Mouse (Mus musculus) kidney, adult 11 months (tissue): Measurements from ENCODE around the gene Gm17581.
"Not testable (repeated sequence)": the region's sequence is repeated elsewhere in the genome, so short reads cannot be mapped to it uniquely, and the experiment has no call there.

Experiments used
- DNase-seq: peaks from one replicate; pipeline ENCODE4 v3.0.0; 2022

Gm17581 gene

GRCm38 (mm10) chr2:155735766-155736165 lies at the start of gene Gm17581:
Gene Gm17581 (minus strand): TSS chr2:155735866.
- DNase-seq = not testable (repeated sequence)

- no peak for DNase-seq
Observed at GRCm38 (mm10) chr2:155784534-155784933, 48.9 kb upstream of the Gm17581 start.

DNA sequence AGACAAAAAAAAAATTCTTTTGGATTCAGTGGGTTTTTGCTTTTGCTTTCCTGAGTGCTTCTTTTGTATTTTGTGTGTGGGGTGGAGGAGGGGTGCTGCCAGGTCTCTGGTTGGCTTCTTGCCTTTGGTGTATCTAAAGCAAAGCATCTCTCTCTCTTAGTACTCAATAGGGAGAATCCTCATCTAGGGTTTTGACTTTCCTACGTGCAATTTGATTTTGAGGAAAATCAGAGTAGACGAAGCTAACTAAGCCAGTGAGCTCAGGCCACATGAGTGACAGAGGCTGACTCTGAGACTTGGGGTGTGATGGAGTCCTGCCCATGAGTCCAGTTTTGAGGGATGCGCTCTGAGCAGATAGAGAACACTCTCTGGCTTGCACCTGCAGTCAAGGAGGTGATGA lies 43.8 kb upstream of the Gm17581 start:
- no peak for DNase-seq

- DNase-seq = no peak
Observed at GRCm38 (mm10) chr2:155779066-155779465, 43.4 kb upstream of the Gm17581 start.

DNA sequence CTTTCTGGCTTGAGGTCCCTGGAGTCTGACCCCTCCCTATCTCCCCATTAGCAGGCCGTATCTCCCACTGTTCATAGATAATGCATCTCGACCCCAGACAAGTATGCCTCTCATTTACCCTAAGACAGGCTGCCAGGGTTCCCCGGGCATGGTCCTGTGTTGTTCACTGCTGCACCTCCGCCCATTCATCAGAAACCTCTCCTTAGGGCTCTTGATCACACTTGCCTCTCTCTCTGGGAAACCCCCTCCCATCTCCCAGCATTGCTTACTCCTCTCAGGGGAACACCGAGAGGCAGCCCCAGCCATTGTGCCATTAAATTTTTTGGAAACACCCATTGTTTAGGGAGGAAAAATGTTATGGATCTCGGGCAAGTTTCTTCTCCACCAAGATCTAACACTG lies 42.3 kb upstream of the Gm17581 start:
- no peak for DNase-seq

DNA sequence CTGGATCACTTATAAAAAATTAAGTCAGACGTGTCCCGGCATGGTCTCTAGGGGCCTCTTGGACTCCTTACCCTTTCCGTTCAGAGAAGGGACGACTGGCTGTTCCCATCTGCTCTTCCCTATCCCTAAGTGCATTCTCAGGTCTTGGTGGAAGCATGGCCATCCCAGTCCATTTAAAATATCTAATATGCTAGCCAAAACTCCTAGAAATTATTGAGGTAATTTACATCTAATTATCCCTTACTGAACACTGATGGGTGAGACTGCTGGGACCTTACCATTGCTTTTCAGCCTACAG lies 42.0 kb upstream of the Gm17581 start:
- DNase-seq = no peak

- no peak for DNase-seq
Observed at GRCm38 (mm10) chr2:155776824-155777687, 41.4 kb upstream of the Gm17581 start.

DNA sequence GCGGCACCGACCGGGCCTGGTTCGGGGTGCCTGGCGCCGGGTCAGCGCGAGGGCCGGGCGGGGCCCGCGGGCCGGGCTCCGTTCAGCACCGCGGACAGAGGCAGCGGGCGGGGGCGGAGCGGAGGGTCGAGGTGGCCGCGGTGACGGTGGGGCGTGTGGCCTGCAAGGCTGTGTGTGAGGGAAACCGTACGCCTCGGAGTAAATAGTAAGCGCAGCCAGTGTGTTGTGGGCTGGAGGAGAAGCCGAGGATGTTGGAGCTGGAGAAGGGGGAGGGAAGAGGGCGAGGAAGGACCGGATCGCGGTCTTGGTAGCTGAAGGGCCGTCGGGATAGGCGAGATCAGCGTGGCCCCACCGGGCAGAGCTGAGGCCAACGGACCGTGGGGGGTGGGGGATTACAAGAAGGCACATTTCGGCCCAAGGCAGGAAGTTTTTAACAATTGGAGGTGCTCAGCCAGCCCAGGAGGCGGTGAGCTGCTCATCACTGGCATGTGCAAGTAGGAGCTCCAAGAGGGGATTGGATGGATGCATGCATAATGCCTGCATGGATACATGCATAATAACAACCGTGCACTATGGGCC lies 40.1 kb upstream of the Gm17581 start:
- DNase-seq = peak; percentile 22

GRCm38 (mm10) chr2:155774927-155775684 lies 39.4 kb upstream of the Gm17581 start, which contains the start of gene Mmp24:
Gene Mmp24 (plus strand): TSS chr2:155775342.
- no peak for DNase-seq

GRCm38 (mm10) chr2:155774261-155774926 lies 38.7 kb upstream of the Gm17581 start:
- no peak for DNase-seq

DNA sequence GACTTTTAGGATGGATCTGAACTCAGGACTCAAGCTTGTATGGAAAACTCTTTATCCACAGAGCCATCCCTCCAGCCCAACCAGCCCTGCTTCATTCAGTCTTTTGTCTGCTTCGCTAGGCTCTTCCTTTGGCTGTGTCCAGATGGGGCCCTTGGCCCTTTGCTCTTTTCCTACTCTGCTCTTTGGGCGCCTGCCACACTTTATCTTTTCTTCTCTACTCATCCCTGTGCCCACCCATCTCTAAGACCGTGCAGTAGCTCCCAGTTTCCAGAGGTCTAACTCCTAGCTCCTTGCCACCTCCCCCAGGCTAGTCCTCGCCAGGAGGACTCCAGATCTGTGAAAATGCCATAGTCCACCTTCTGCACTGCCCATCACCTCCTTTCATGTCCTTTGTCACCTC lies 38.0 kb upstream of the Gm17581 start:
- no peak for DNase-seq

- DNase-seq = no peak
Observed at GRCm38 (mm10) chr2:155764679-155765418, 29.2 kb upstream of the Gm17581 start.

- no peak for DNase-seq
Observed at GRCm38 (mm10) chr2:155756855-155757566, 21.3 kb upstream of the Gm17581 start.

GRCm38 (mm10) chr2:155755746-155756145 lies 20.1 kb upstream of the Gm17581 start:
- DNase-seq = no peak

DNA sequence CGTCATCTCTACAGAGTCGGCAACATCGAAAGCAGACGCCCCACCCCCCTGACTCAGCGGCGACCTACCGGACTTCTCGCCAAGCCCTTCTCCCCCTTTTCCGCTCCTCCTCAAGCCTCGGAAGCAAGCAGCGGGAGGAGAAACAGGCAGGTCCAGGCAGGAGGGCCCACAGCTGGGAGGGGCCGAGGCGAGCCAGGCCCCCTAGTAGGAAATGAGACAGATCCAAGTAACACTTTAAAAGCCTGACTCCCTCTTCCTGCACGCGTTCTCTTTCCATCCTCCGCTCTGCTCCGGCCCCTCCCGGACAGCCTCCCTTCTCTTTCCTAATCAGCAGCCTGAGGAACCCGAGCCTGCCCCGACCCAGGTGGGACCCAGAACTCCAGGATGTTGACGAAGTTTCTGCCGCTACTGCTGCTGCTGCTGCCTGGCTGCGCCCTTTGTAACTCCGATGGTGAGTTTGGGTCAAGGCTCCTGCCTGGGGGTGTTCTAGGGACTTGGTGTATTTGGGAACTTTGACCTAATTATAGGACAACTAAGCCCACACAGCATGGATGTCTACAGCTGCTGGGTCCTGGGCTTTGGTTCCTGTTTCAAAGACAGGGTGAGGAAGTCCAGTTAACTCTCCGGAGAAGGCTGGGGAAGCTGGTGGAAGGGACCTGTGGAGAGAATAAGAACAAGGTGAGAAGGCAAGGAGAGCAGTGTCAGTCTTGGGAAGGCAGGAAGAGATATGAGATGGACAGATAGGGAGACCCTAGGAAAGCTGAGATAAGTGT lies 15.5 kb upstream of the Gm17581 start, which contains the start of gene Procr:
Procr (plus strand) TSS at position 104 of the 773 bp plus-strand sequence.
- DNase-seq = peak; percentile 49

- DNase-seq = no peak
Observed at GRCm38 (mm10) chr2:155749394-155749793, 13.7 kb upstream of the Gm17581 start.

DNA sequence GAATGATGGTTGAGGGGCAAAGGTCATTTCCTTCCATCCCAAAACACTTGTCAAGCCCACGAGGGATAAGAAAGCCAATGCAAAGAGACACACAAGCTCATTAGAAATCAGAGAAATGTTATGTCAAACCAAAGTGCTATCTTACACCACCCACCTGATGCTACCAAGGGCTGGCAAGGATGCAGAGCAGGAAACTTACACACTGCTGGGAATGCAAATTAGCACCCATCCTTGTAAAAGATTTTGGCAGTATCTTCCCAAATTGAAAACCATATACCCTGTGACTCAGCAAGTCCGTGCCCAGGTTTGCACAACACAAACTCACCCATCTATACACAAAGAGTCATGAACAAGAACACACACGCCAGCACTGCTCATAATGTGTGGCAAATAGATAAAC lies 9.8 kb upstream of the Gm17581 start:
- DNase-seq = no peak

DNA sequence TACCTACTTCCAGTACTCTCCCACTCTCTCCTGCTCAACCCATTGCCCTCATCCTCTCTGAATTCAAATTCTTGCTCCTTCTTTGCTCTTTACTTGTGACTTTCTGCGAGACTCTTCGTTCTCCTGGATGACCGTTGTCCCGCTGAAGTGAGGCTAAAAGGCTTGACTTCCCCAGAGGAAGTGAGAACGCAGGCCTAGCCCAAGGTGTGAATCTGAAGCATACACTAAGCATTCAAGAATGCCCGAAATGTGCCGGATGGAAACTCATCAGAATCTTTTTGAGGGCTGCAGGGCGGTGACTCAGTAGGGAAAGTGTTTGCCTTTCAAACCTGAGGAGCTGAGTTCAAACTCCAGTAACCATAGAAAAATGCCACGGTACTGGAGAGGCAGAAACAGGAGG lies 7.7 kb upstream of the Gm17581 start:
- no peak for DNase-seq

DNA sequence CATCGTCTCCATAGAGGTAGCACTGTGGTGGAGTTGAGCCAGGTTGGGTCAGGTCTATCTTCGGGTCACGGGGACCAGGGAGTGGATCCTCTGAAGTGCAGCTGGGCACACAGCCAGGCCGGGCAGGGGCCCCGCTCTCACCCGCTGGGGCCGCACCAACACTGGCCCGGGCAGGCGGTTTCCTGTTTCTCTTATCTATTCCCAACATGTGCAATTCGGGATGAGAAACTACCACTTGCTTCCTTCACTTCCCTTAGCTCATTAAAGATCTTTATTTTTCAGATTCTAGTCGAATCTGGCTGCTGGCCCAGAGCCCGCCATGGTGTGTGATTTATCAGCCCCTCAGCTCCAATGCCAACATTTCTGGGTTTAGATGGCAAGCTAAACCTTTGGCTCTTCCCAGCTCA lies 7.3 kb upstream of the Gm17581 start:
- peak; percentile 74 for DNase-seq

- no peak for DNase-seq
Observed at GRCm38 (mm10) chr2:155742211-155742610, 6.5 kb upstream of the Gm17581 start.

- DNase-seq = no peak
Observed at GRCm38 (mm10) chr2:155737803-155738202, 2.1 kb upstream of the Gm17581 start.
